Mouse (Mus musculus): ENCODE results near the gene Jak1. TPM values are rescaled to one million over a fixed set of nuclear protein-coding genes. Genes with fewer than 3 reads are reported as not detected.
"Not testable (repeated sequence)": the region's sequence is repeated elsewhere in the genome, so short reads cannot be mapped to it uniquely, and the experiment has no call there.

The Jak1 gene
- polyA plus RNA-seq, 1 experiment from 2014 or later = 110 TPM

- H3K27ac ChIP-seq (ENCODE audit: low read depth, low read length) = no peak overlapping the region
- 66% methylated on average over 2 of the region's 2 CpGs for WGBS
- 0 out of 2 replicates have a peak, but pooled peaks cover 3% of the 10 kb centered on the region for H3K4me1 ChIP-seq (ENCODE audit: control insufficient read depth, insufficient read depth, low read length)
- no peaks in the 10 kb centered on the region for H3K9me3 ChIP-seq (ENCODE audit: control insufficient read depth, low read length)
- H3K4me3 ChIP-seq (ENCODE audit: low read length) = no peak overlapping the region
- H3K36me3 ChIP-seq (ENCODE audit: control insufficient read depth, insufficient read depth, low read length) = no peaks in the 10 kb centered on the region
- ATAC-seq (ENCODE audit: low FRiP score, low TSS enrichment) = no peak
- no peaks in the 10 kb centered on the region for H3K27me3 ChIP-seq (ENCODE audit: control insufficient read depth, insufficient read depth, low read length)
- no peak overlapping the region for H3K4me2 ChIP-seq (replicated peaks; ENCODE audit: low read depth, low read length)
- no peak overlapping the region for H3K9ac ChIP-seq (ENCODE audit: low read depth, low read length)
Measured at GRCm38 (mm10) chr4:101285906-101286432, 20.9 kb upstream of the Jak1 start.

- no peaks in the 10 kb centered on the region for H3K9me3 ChIP-seq (ENCODE audit: control insufficient read depth, low read length)
- no peak overlapping the region for H3K9ac ChIP-seq (ENCODE audit: low read depth, low read length)
- no peak overlapping the region for H3K4me3 ChIP-seq (ENCODE audit: low read length)
- no peak overlapping the region for H3K27ac ChIP-seq (ENCODE audit: low read depth, low read length)
- 0 out of 2 replicates have a peak, but pooled peaks cover 3% of the 10 kb centered on the region for H3K4me1 ChIP-seq (ENCODE audit: control insufficient read depth, insufficient read depth, low read length)
- no peak overlapping the region for H3K4me2 ChIP-seq (replicated peaks; ENCODE audit: low read depth, low read length)
- WGBS = 77% methylated on average over 4 of the region's 4 CpGs
- no peak for ATAC-seq (ENCODE audit: low FRiP score, low TSS enrichment)
- no peaks in the 10 kb centered on the region for H3K36me3 ChIP-seq (ENCODE audit: control insufficient read depth, insufficient read depth, low read length)
- H3K27me3 ChIP-seq (ENCODE audit: control insufficient read depth, insufficient read depth, low read length) = no peaks in the 10 kb centered on the region
Measured at GRCm38 (mm10) chr4:101283938-101284337, 18.9 kb upstream of the Jak1 start.

- no peak overlapping the region for H3K4me3 ChIP-seq (ENCODE audit: low read length)
Measured at GRCm38 (mm10) chr4:101282237-101282636, 17.2 kb upstream of the Jak1 start.

GRCm38 (mm10) chr4:101280119-101280518, 15.0 kb upstream of the Jak1 start:
- no peaks in the 10 kb centered on the region for H3K36me3 ChIP-seq (ENCODE audit: control insufficient read depth, insufficient read depth, low read length)
- no peak for ATAC-seq (ENCODE audit: low FRiP score, low TSS enrichment)
- WGBS = 80% methylated on average over 2 of the region's 2 CpGs

More at GRCm38 (mm10) chr4:101282237-101282636, 17.2 kb upstream of the Jak1 start:
- Histone ChIP-seq H3K27ac (ENCODE audit: low read depth, low read length) (no peak overlapping the region), H3K9me3 (ENCODE audit: control insufficient read depth, low read length) (no peaks in the 10 kb centered on the region), H3K36me3 (ENCODE audit: control insufficient read depth, insufficient read depth, low read length) (no peaks in the 10 kb centered on the region), H3K27me3 (ENCODE audit: control insufficient read depth, insufficient read depth, low read length) (no peaks in the 10 kb centered on the region), H3K4me1 (ENCODE audit: control insufficient read depth, insufficient read depth, low read length) (0 out of 2 replicates have a peak, but pooled peaks cover 3% of the 10 kb centered on the region), H3K9ac (ENCODE audit: low read depth, low read length) (no peak overlapping the region), H3K4me2 (replicated peaks; ENCODE audit: low read depth, low read length) (no peak overlapping the region)
- no peak for ATAC-seq (ENCODE audit: low FRiP score, low TSS enrichment)
- 72% methylated on average over 1 of the region's 1 CpGs for WGBS

DNA sequence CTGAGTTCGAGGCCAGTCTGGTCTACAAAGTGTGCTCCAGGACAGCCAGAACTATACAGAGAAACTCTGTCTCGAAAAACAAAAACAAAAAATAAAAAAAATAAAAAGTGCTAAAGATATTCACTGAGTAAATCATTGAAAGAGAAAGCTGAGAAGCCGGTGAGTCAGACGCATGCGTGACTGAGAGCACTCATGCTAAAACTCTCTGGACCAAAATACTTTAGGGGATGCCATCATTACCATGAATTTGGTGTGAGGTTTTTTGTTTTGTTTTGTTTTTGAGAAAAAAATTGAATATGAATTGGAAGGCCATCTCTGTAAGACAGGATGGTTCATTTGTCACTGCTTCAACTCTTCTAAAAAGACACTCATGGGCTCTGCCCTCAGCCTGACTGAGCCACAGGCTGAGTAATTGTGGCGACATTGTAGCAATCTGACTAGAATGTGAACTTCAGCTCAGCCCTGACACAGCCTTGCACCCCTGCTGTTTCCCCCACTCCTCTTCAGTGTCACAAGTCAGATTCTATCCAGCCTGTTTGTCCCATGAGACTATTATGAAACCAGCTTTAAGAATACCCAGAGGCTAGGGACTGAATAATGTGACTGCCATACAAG, 11.5 kb upstream of the Jak1 start:
- Histone ChIP-seq H3K4me1 (ENCODE audit: control insufficient read depth, insufficient read depth, low read length) (no peaks in the 10 kb centered on the region), H3K27me3 (ENCODE audit: control insufficient read depth, insufficient read depth, low read length) (no peaks in the 10 kb centered on the region), H3K9ac (ENCODE audit: low read depth, low read length) (no peak overlapping the region), H3K27ac (ENCODE audit: low read depth, low read length) (no peak overlapping the region), H3K4me3 (ENCODE audit: low read length) (no peak overlapping the region), H3K9me3 (ENCODE audit: control insufficient read depth, low read length) (no peaks in the 10 kb centered on the region), H3K4me2 (replicated peaks; ENCODE audit: low read depth, low read length) (no peak overlapping the region), H3K36me3 (ENCODE audit: control insufficient read depth, insufficient read depth, low read length) (no peaks in the 10 kb centered on the region)
- WGBS = 78% methylated on average over 6 of the region's 6 CpGs
- no peak for ATAC-seq (ENCODE audit: low FRiP score, low TSS enrichment)

More at GRCm38 (mm10) chr4:101280119-101280518, 15.0 kb upstream of the Jak1 start:
- H3K9me3 ChIP-seq (ENCODE audit: control insufficient read depth, low read length) = no peaks in the 10 kb centered on the region
- no peaks in the 10 kb centered on the region for H3K27me3 ChIP-seq (ENCODE audit: control insufficient read depth, insufficient read depth, low read length)
- H3K4me1 ChIP-seq (ENCODE audit: control insufficient read depth, insufficient read depth, low read length) = 0 out of 2 replicates have a peak, but pooled peaks cover 3% of the 10 kb centered on the region
- H3K4me2 ChIP-seq (replicated peaks; ENCODE audit: low read depth, low read length) = no peak overlapping the region
- no peak overlapping the region for H3K27ac ChIP-seq (ENCODE audit: low read depth, low read length)
- H3K9ac ChIP-seq (ENCODE audit: low read depth, low read length) = no peak overlapping the region
- no peak overlapping the region for H3K4me3 ChIP-seq (ENCODE audit: low read length)

- H3K27ac ChIP-seq (ENCODE audit: low read depth, low read length) = no peak overlapping the region
- no peak overlapping the region for H3K4me2 ChIP-seq (replicated peaks; ENCODE audit: low read depth, low read length)
- H3K36me3 ChIP-seq (ENCODE audit: control insufficient read depth, insufficient read depth, low read length) = no peaks in the 10 kb centered on the region
- WGBS = 82% methylated on average over 3 of the region's 3 CpGs
- H3K4me3 ChIP-seq (ENCODE audit: low read length) = no peak overlapping the region
- H3K27me3 ChIP-seq (ENCODE audit: control insufficient read depth, insufficient read depth, low read length) = no peaks in the 10 kb centered on the region
- no peak for ATAC-seq (ENCODE audit: low FRiP score, low TSS enrichment)
- no peaks in the 10 kb centered on the region for H3K9me3 ChIP-seq (ENCODE audit: control insufficient read depth, low read length)
- no peak overlapping the region for H3K9ac ChIP-seq (ENCODE audit: low read depth, low read length)
- H3K4me1 ChIP-seq (ENCODE audit: control insufficient read depth, insufficient read depth, low read length) = no peaks in the 10 kb centered on the region
Measured at GRCm38 (mm10) chr4:101275881-101276280, 10.8 kb upstream of the Jak1 start.

DNA sequence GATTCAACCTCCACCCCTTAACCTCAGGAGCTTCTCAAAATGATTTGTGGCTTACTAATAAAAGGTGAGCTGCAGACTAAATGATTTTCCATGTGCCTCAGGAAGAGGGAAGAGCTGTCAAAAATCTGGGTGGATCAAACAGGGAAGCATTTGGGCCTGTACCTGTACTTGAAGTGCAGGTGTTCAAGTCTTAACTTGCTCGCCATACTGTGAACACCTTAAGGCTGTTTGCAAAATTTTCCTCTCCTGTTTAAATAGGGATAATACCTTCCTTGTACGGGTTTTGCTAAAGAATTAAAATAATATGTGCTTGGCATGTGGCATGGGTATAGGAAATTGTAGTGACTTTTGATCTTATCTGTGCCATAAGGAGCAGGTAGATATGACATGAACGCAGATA, 5.7 kb upstream of the Jak1 start:
- H3K9ac ChIP-seq (ENCODE audit: low read depth, low read length) = no peak overlapping the region

GRCm38 (mm10) chr4:101268506-101268905, 3.4 kb upstream of the Jak1 start:
- not testable (repeated sequence) for ATAC-seq (ENCODE audit: low FRiP score, low TSS enrichment); H3K9me3 ChIP-seq (ENCODE audit: control insufficient read depth, low read length); H3K27ac ChIP-seq (ENCODE audit: low read depth, low read length); H3K4me1 ChIP-seq (ENCODE audit: control insufficient read depth, insufficient read depth, low read length); H3K4me2 ChIP-seq (replicated peaks; ENCODE audit: low read depth, low read length); H3K36me3 ChIP-seq (ENCODE audit: control insufficient read depth, insufficient read depth, low read length); H3K9ac ChIP-seq (ENCODE audit: low read depth, low read length); H3K27me3 ChIP-seq (ENCODE audit: control insufficient read depth, insufficient read depth, low read length); H3K4me3 ChIP-seq (ENCODE audit: low read length)
- 78% methylated on average over 1 of the region's 1 CpGs for WGBS

More for the DNA sequence above, 5.7 kb upstream of the Jak1 start:
- no peak for ATAC-seq (ENCODE audit: low FRiP score, low TSS enrichment)
- Histone ChIP-seq H3K36me3 (ENCODE audit: control insufficient read depth, insufficient read depth, low read length) (no peaks in the 10 kb centered on the region), H3K4me2 (replicated peaks; ENCODE audit: low read depth, low read length) (no peak overlapping the region), H3K4me3 (ENCODE audit: low read length) (no peak overlapping the region), H3K4me1 (ENCODE audit: control insufficient read depth, insufficient read depth, low read length) (no peaks in the 10 kb centered on the region), H3K27me3 (ENCODE audit: control insufficient read depth, insufficient read depth, low read length) (no peaks in the 10 kb centered on the region), H3K27ac (ENCODE audit: low read depth, low read length) (no peak overlapping the region), H3K9me3 (ENCODE audit: control insufficient read depth, low read length) (no peaks in the 10 kb centered on the region)
- WGBS = 88% methylated on average over 3 of the region's 3 CpGs

DNA sequence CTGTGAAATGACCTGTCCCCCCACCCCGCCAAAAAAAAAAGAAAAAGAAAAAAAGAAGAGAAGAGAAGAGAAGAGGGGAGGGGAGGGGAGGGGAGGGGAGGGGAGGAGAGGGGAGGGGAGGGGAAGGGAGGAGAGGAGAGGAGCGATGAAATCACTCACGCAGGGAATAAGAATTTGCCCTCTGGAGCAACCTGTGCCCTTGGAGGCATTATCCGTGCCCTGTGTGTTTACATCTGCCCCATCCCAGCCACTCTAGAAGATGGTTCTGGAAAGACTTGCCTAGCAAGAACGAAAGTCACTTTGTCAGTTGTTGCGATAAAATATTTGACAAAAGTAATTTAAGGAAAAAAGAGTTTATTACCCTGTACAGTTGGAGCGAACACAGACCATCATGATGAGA, 441 bp upstream of the Jak1 start:
- H3K9me3 ChIP-seq (ENCODE audit: control insufficient read depth, low read length) = no peaks in the 10 kb centered on the region
- peaks cover 6% of the 10 kb centered on the region for H3K4me1 ChIP-seq (ENCODE audit: control insufficient read depth, insufficient read depth, low read length)
- 25% methylated on average over 7 of the region's 7 CpGs for WGBS
- peak; percentile 41; the same call in 1 of the 2 replicates for ATAC-seq (ENCODE audit: low FRiP score, low TSS enrichment)
- peak overlapping the region; percentile 65 for H3K4me2 ChIP-seq (replicated peaks; ENCODE audit: low read depth, low read length)
- H3K27me3 ChIP-seq (ENCODE audit: control insufficient read depth, insufficient read depth, low read length) = no peaks in the 10 kb centered on the region
- no peaks in the 10 kb centered on the region for H3K36me3 ChIP-seq (ENCODE audit: control insufficient read depth, insufficient read depth, low read length)
- H3K27ac ChIP-seq (ENCODE audit: low read depth, low read length) = no peak overlapping the region
- peak overlapping the region; percentile 97 for H3K4me3 ChIP-seq (ENCODE audit: low read length)
- H3K9ac ChIP-seq (ENCODE audit: low read depth, low read length) = no peak overlapping the region

Measured in kidney, embryonic 14.5 days (tissue).